Mouse (Mus musculus): ENCODE measurements at regions not wholly inside any gene's neighbourhood (a gene's known extent, or its start where the extent isn't known, plus 50 kb on each side); places are given as distances from the start of the nearest gene placed in this dataset.

GRCm38 (mm10) chr6:99921966-99922365, 195.8 kb upstream of the Prok2 start:
- intact Hi-C loops (cut with DNase I; ENCODE audit: low total_unique reads) = no loop called here
- no peak for DNase-seq

GRCm38 (mm10) chr6:99919816-99920562, 193.8 kb upstream of the Prok2 start:
- intact Hi-C loops (cut with DNase I; ENCODE audit: low total_unique reads) = no loop called here
- no peak for DNase-seq

- DNase-seq = no peak
These were observed 192.2 kb upstream of the Prok2 start for GRCm38 (mm10) chr6:99918351-99918750.

GRCm38 (mm10) chr6:99909921-99910320, 183.7 kb upstream of the Prok2 start:
- no peak for DNase-seq
- intact Hi-C loops (cut with DNase I; ENCODE audit: low total_unique reads) = loop anchor here (10.0 kb wide), 2 partner anchors 225 to 605 kb away; no protein-coding TSS in a partner anchor

More at GRCm38 (mm10) chr6:99918351-99918750, 192.2 kb upstream of the Prok2 start:
- intact Hi-C loops (cut with DNase I; ENCODE audit: low total_unique reads) = no loop called here

GRCm38 (mm10) chr6:99909459-99909858, 183.3 kb upstream of the Prok2 start:
- intact Hi-C loops (cut with DNase I; ENCODE audit: low total_unique reads) = loop anchor here (10.0 kb wide), 2 partner anchors 225 to 605 kb away; no protein-coding TSS in a partner anchor
- DNase-seq = no peak

GRCm38 (mm10) chr6:99908066-99908465, 181.9 kb upstream of the Prok2 start:
- DNase-seq = no peak
- intact Hi-C loops (cut with DNase I; ENCODE audit: low total_unique reads) = loop anchor here (10.0 kb wide), 2 partner anchors 227 to 607 kb away; no protein-coding TSS in a partner anchor

- intact Hi-C loops (cut with DNase I; ENCODE audit: low total_unique reads) = loop anchor here (10.0 kb wide), 2 partner anchors 230 to 610 kb away; no protein-coding TSS in a partner anchor
- no peak for DNase-seq
These were observed 179.0 kb upstream of the Prok2 start for GRCm38 (mm10) chr6:99905194-99905593.

GRCm38 (mm10) chr6:99904607-99905006, 178.4 kb upstream of the Prok2 start:
- no peak for DNase-seq
- intact Hi-C loops (cut with DNase I; ENCODE audit: low total_unique reads) = loop anchor here (10.0 kb wide), 2 partner anchors 230 to 610 kb away; no protein-coding TSS in a partner anchor

GRCm38 (mm10) chr6:99904044-99904443, 177.9 kb upstream of the Prok2 start:
- intact Hi-C loops (cut with DNase I; ENCODE audit: low total_unique reads) = loop anchor here (10.0 kb wide), 2 partner anchors 231 to 611 kb away; no protein-coding TSS in a partner anchor
- peak; percentile 69 for DNase-seq

GRCm38 (mm10) chr6:99901564-99901963, 175.4 kb upstream of the Prok2 start:
- intact Hi-C loops (cut with DNase I; ENCODE audit: low total_unique reads) = loop anchor here (10.0 kb wide), 2 partner anchors 233 to 613 kb away; no protein-coding TSS in a partner anchor
- DNase-seq = no peak

GRCm38 (mm10) chr6:99901146-99901545, 175.0 kb upstream of the Prok2 start:
- no peak for DNase-seq
- intact Hi-C loops (cut with DNase I; ENCODE audit: low total_unique reads) = loop anchor here (10.0 kb wide), 2 partner anchors 234 to 614 kb away; no protein-coding TSS in a partner anchor

- intact Hi-C loops (cut with DNase I; ENCODE audit: low total_unique reads) = loop anchor here (10.0 kb wide), 2 partner anchors 235 to 615 kb away; no protein-coding TSS in a partner anchor
- no peak for DNase-seq
These were observed 173.5 kb upstream of the Prok2 start for GRCm38 (mm10) chr6:99899704-99900103.

GRCm38 (mm10) chr6:99898077-99898476, 171.9 kb upstream of the Prok2 start:
- intact Hi-C loops (cut with DNase I; ENCODE audit: low total_unique reads) = no loop called here
- no peak for DNase-seq

- intact Hi-C loops (cut with DNase I; ENCODE audit: low total_unique reads) = no loop called here
- no peak for DNase-seq
These were observed 169.4 kb upstream of the Prok2 start for GRCm38 (mm10) chr6:99895558-99895957.

GRCm38 (mm10) chr6:99893936-99894335, 167.7 kb upstream of the Prok2 start:
- no peak for DNase-seq
- intact Hi-C loops (cut with DNase I; ENCODE audit: low total_unique reads) = no loop called here

- no peak for DNase-seq
- intact Hi-C loops (cut with DNase I; ENCODE audit: low total_unique reads) = no loop called here
These were observed 166.0 kb upstream of the Prok2 start for GRCm38 (mm10) chr6:99892204-99892603.

GRCm38 (mm10) chr6:99891790-99892189, 165.6 kb upstream of the Prok2 start:
- intact Hi-C loops (cut with DNase I; ENCODE audit: low total_unique reads) = no loop called here
- no peak for DNase-seq

GRCm38 (mm10) chr6:99890805-99891204, 164.6 kb upstream of the Prok2 start:
- intact Hi-C loops (cut with DNase I; ENCODE audit: low total_unique reads) = no loop called here
- no peak for DNase-seq

- no peak for DNase-seq
- intact Hi-C loops (cut with DNase I; ENCODE audit: low total_unique reads) = no loop called here
These were observed 162.9 kb upstream of the Prok2 start for GRCm38 (mm10) chr6:99889055-99889454.

GRCm38 (mm10) chr6:99887904-99888303, 161.7 kb upstream of the Prok2 start:
- DNase-seq = no peak
- intact Hi-C loops (cut with DNase I; ENCODE audit: low total_unique reads) = no loop called here

GRCm38 (mm10) chr6:99884755-99885154, 158.6 kb upstream of the Prok2 start:
- no peak for DNase-seq
- intact Hi-C loops (cut with DNase I; ENCODE audit: low total_unique reads) = no loop called here

All from gastrocnemius, postnatal 14 days (tissue).